Mouse (Mus musculus) hindbrain, postnatal 0 days (tissue): Measurements from ENCODE around the gene Tfap2d. TPM values are rescaled to one million over a fixed set of nuclear protein-coding genes. Genes with fewer than 3 reads are reported as not detected.

Experiments
- ATAC-seq: fragments of 200-750 bp; cut with Nextera tagmentation; 2 replicates; pipeline ENCODE4 v1.8.0; 2017; ENCODE audit warnings: mild to moderate bottlenecking, moderate TSS enrichment, moderate library complexity
- DNase-seq: peaks from one replicate; pipeline ENCODE4 v3.0.0-alpha.2; 2015; ENCODE audit warnings: low spot score
- H3K27ac ChIP-seq: fragments of 300-500 bp; sonication (generic); 2 replicates; pipeline ENCODE4 v1.5.1; 2014; ENCODE audit warnings: mild to moderate bottlenecking
- H3K27me3 ChIP-seq: fragments of 300-500 bp; sonication (generic); 2 replicates; pipeline ENCODE4 v1.6.1; 2014; ENCODE audit warnings: low read length, mixed read lengths; ENCODE audit not compliant: insufficient read depth
- H3K36me3 ChIP-seq: fragments of 300-500 bp; sonication (generic); 2 replicates; pipeline ENCODE4 v1.6.1; 2014; ENCODE audit warnings: low read length, mixed read lengths; ENCODE audit not compliant: insufficient read depth
- H3K4me1 ChIP-seq: fragments of 300-500 bp; sonication (generic); 2 replicates; pipeline ENCODE4 v1.6.1; 2014; ENCODE audit warnings: antibody characterized with exemption, low read length, mixed read lengths; ENCODE audit not compliant: insufficient read depth
- H3K4me2 ChIP-seq: fragments of 300-500 bp; sonication (generic); 2 replicates; pipeline ENCODE4 v1.6.1; 2014; ENCODE audit warnings: low read depth, mild to moderate bottlenecking, low read length, moderate library complexity, mixed read lengths
- H3K4me3 ChIP-seq: fragments of 300-500 bp; sonication (generic); 2 replicates; pipeline ENCODE4 v1.5.1; 2014; ENCODE audit warnings: low read length
- H3K9ac ChIP-seq: fragments of 300-500 bp; sonication (generic); replicated peaks from 2 replicates; pipeline ENCODE4 v1.6.1; 2014; ENCODE audit warnings: mild to moderate bottlenecking, low read length, moderate library complexity, mixed read lengths
- H3K9me3 ChIP-seq: fragments of 300-500 bp; sonication (generic); 2 replicates; pipeline ENCODE4 v1.6.1; 2016; ENCODE audit warnings: low read length, mixed read lengths
- CTCF ChIP-seq: IDR thresholded peaks from 2 replicates; pipeline ENCODE4 v1.5.1; 2016; ENCODE audit warnings: antibody characterized with exemption, control low read depth, low read depth
- WGBS: fragments of 180-500 bp; shearing (Covaris S2); extraction: QIAGEN DNeasy Blood & Tissue Kit; methylation state at CpG from one replicate; pipeline ENCODE4 v1.1.7; 2014; 5-methylcytosine and 5-hydroxymethylcytosine counted together
- polyA plus RNA-seq: library from polyadenylated mRNA; unstranded; fragments of >200 nt; fragmentation: Nextera tagmentation; extraction: Ambion mirVana; gene quantifications from 2 replicates; pipeline ENCODE4 v1.2.1, GENCODE M21; 2015
- total RNA-seq: library from RNA; depleted of rRNA; stranded (reverse); fragments of >200 nt; gene quantifications from 2 replicates; pipeline ENCODE4 v1.2.3, GENCODE M21; 2014

Gene Tfap2d
- total and polyA plus RNA-seq, 2 experiments from 2014 or later: 2.4 to 7.1 TPM

DNA sequence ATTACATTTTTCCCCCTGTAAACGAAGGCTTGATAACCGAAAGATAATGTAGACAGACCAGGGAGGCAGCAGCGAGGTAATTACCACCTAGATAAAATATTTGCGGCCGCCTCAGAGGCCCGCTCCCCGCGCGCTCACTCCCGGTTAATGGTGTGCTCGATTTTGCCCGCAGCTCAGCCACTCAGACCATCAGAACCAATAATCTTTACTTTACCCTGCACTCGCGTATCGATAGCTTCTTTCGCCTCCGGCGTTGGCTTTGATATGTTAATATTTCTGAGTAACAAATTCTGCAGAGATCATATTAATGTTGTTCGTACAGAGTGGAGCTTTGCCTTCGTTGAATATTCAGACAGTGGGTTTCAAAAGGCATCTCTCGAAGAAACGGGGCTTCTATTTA, 8.2 kb downstream of the Tfap2d start:
- Histone ChIP-seq H3K27me3 (peaks cover 69% of the 10 kb centered on the region), H3K4me3 (no peak overlapping the region), H3K4me1 (no peaks in the 10 kb centered on the region), H3K9ac (no peak overlapping the region), H3K4me2 (no peak overlapping the region), H3K9me3 (no peaks in the 10 kb centered on the region), H3K27ac (no peak overlapping the region), H3K36me3 (no peaks in the 10 kb centered on the region)
- TF ChIP-seq CTCF: no peak
- 2% methylated on average over 22 of the region's 22 CpGs for WGBS
- ATAC-seq (no peak), DNase-seq (no peak)

DNA sequence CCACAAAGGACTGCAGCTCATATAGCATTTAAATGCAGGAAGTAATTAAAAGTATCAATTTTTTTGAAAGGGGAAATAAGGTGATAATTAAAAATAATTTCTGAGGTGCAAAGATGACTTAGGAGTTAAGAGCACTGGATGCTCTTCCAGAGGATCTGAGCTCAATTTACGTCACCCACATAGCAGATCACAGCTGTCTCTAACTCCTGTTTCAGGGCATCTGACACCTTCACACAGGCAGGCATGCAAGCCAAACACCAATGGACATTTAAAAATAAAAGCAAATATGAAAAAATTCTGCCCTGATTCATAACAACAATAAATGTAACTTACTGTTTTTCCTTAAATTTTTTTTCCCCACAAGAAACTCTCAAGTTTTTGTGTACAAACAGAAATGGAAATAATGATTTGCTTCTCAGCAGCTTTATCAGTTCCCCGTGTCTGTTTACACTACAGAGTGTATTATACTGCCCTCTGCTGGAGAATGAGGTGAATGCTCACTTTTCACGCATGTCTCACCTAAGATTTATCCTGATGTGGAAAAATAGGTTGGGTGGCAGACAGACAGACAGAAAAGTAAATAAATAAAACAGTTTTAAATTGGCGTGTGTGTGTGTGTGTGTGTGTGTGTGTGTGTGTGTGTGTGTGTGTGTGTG, 76.0 kb downstream of the Tfap2d start:
- no peaks in the 10 kb centered on the region for H3K27me3 ChIP-seq
- ATAC-seq (no peak), DNase-seq (peak; percentile 89)
- no peak overlapping the region for H3K4me2 ChIP-seq
- no peak overlapping the region for H3K9ac ChIP-seq
- 12% methylated on average over 4 of the region's 4 CpGs for whole genome bisulfite sequencing
- peak; percentile 83 for TF ChIP-seq CTCF
- H3K4me3 ChIP-seq: no peak overlapping the region
- no peaks in the 10 kb centered on the region for H3K36me3 ChIP-seq
- H3K4me1 ChIP-seq: no peaks in the 10 kb centered on the region
- H3K27ac ChIP-seq: no peak overlapping the region
- no peaks in the 10 kb centered on the region for H3K9me3 ChIP-seq

DNA sequence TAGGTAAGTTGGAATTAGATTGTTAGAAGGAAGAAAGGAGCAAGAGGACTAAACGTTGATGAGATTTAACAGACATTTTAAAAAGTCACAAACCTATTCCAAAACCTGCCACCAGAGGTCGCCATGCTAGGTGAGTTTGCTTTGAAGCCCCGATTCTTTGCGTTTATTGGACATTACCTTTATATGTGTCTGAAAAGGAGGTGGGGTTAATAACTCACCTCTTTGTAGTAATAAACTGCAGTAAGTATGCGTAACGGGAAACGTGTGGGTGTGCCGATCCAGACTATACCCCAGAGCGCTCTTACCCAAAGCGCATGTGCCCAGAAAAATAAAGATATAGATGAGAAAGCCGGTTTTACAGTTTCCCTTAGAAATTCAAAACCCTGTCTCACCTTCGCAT, 102.8 kb downstream of the Tfap2d start:
- H3K27ac ChIP-seq: no peak overlapping the region
- ATAC-seq: peak; percentile 52; the same call in 1 of the 2 replicates

DNA sequence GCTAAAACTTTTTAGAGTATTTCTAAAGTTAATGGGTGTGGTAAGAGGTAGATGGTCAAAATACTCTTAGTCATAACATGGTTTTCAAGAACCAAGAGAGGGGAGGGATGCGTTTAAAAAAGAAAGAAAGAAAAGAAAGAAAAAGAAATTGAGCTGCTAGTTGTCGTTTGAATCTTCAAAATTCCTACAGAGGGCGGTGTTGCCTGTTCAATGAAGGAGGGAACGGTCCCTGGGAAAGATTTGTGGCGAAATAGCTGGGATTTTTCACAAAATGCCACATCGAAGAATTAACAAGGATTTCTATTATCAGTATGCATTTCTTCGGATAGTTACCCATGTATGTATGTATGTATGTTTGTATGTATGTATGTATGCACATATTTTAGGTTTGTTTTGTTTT, 103.4 kb downstream of the Tfap2d start:
- TF ChIP-seq CTCF: peak; percentile 71
- no peak overlapping the region for H3K9ac ChIP-seq
- H3K4me3 ChIP-seq: peak overlapping the region; percentile 32
- ATAC-seq (no peak), DNase-seq (peak; percentile 82)
- H3K4me1 ChIP-seq: no peaks in the 10 kb centered on the region
- no peaks in the 10 kb centered on the region for H3K36me3 ChIP-seq
- H3K9me3 ChIP-seq: no peaks in the 10 kb centered on the region
- H3K27ac ChIP-seq: no peak overlapping the region
- WGBS: under 1% methylated on average over 7 of the region's 7 CpGs
- peaks cover 42% of the 10 kb centered on the region for H3K27me3 ChIP-seq
- H3K4me2 ChIP-seq: peak overlapping the region; percentile 62

More for the DNA sequence above, 102.8 kb downstream of the Tfap2d start:
- Histone ChIP-seq H3K4me2 (peak overlapping the region; percentile 62), H3K9ac (no peak overlapping the region), H3K27me3 (peaks cover 36% of the 10 kb centered on the region), H3K4me3 (peak overlapping the region; percentile 32), H3K9me3 (no peaks in the 10 kb centered on the region), H3K36me3 (no peaks in the 10 kb centered on the region), H3K4me1 (no peaks in the 10 kb centered on the region)
- 3% methylated on average over 12 of the region's 12 CpGs for WGBS
- DNase-seq: peak; percentile 80
- TF ChIP-seq CTCF: peak; percentile 83

DNA sequence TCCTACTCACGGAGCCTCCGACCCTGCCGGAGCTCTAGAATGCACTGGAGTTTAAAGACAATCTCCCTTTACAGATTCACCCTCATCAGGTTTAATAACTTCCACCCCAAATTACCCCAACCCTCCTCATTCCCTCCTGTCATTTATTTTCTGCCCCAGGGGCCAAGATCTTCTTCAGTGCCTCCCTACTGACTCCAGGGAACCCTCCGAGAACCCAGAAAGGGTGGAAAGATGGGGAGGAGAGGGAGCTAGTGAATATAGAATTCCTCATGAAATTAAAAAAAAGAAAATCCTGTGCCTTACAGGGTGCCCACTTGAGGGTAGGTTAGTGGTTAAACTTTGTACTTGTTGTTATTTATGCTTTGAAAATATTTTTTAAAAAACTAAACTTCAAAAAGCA, 104.8 kb downstream of the Tfap2d start:
- Histone ChIP-seq H3K4me1 (no peaks in the 10 kb centered on the region), H3K9ac (no peak overlapping the region), H3K4me3 (no peak overlapping the region), H3K27ac (no peak overlapping the region), H3K27me3 (peaks cover 53% of the 10 kb centered on the region), H3K36me3 (no peaks in the 10 kb centered on the region), H3K4me2 (0 out of 2 replicates have a peak overlapping the region, but pooled peaks have one; percentile 13), H3K9me3 (no peaks in the 10 kb centered on the region)
- no peak for TF ChIP-seq CTCF
- 7% methylated on average over 4 of the region's 4 CpGs for WGBS
- ATAC-seq (no peak), DNase-seq (no peak)

DNA sequence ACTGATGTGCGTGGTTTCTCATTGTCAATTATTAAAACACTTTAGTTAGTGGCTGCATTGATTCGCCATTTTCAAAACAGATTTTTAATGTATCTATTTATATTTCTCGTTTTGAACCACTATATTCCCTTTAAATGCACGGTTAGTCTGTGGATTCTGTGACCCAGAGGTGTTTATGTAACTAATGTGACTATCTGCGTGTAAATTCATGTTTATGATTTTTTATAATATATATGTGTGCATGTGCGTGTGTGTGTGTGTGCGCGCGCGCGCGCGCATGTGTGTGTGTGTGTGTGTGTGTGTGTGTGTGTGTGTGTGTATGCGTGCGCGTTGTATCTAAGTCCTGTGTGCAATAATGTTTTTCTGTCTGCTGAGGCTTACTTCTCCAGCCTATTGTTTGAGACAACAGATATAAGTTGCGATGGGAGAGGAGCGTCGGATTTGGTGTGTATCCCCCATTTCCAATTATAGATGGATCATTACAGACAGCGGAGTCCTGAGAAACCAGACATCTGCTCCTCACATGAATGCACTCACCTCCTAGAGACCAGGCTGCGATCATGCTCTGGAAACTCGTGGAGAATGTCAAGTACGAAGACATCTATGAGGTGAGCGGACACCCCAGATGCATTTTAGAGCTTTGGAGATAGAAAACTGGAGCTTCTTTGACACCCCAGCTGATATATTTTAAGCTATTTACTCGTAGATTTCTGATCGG, 106.0 kb downstream of the Tfap2d start, which contains the start of gene Tfap2b:
Gene Tfap2b (plus strand): TSS at position 274 of the 718 bp plus-strand sequence.
- no peak for TF ChIP-seq CTCF
- H3K27ac ChIP-seq: peak within 1 kb of the TSS; percentile 42; the same call in 1 of the 2 replicates
- H3K9me3 ChIP-seq: no peaks in the 10 kb centered on the region
- DNase-seq: peak; percentile 40
- 3% methylated on average over 26 of the region's 26 CpGs for WGBS
- peak within 1 kb of the TSS; percentile 11; the same call in 1 of the 2 replicates for H3K4me2 ChIP-seq
- H3K27me3 ChIP-seq: peaks cover 63% of the 10 kb centered on the region
- H3K36me3 ChIP-seq: no peaks in the 10 kb centered on the region
- H3K4me1 ChIP-seq: no peaks in the 10 kb centered on the region
- ATAC-seq: peak; percentile 66
- peak within 1 kb of the TSS; percentile 26 for H3K4me3 ChIP-seq
- H3K9ac ChIP-seq: peak within 1 kb of the TSS; percentile 45
